Mouse (Mus musculus): ENCODE data around the gene Rpl35a. TPM values are rescaled to one million over a fixed set of nuclear protein-coding genes. Genes with fewer than 3 reads are reported as not detected.

Gene Rpl35a
- polyA plus RNA-seq, 1 experiment from 2014 or later = 1,136 TPM

DNA sequence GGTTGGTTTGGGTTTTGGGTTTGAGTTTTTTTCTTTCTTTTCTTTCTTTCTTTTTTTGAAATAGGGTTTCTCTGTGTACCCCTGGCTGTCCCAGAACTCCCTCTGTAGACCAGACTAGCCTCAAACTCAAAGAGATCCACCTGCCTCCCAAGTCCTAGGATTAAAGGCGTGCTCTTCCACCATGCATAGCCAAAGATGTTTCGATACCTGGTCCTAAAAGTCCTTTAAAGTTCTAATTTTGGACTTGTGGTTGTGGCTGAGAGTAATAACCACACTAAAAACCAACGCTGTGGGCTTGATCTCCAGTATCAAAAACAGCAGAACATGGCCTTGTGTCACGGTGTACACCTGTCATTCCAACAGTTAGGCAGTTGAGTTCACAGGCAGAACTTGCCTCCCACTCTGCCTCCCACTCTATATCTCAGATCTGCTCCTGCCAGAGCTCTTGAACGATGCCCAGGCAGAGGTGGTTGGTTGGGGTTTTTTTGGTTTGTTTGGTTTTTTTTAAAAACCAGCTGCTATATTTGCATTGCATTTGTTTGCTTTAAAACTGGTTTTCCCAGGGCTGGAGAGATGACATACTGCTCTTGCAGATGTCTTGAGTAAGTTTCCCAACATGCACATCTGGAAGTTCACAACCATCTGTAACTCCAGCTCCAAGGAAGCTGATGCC, 38.4 kb upstream of the Rpl35a start:
- no peaks in the 10 kb centered on the region for H3K27me3 ChIP-seq (ENCODE audit: control insufficient read depth, insufficient read depth, low read length)
- ATAC-seq (ENCODE audit: insufficient number of reproducible peaks, insufficient read depth, low FRiP score, low read depth) = no peak
- peaks cover 14% of the 10 kb centered on the region for H3K36me3 ChIP-seq (ENCODE audit: control insufficient read depth, insufficient read depth, low read length)
- no peak overlapping the region for H3K9ac ChIP-seq (replicated peaks; ENCODE audit: low read depth, low read length)
- H3K4me1 ChIP-seq (ENCODE audit: control insufficient read depth, insufficient read depth, low read length) = no peaks in the 10 kb centered on the region
- 75% methylated on average over 5 of the region's 5 CpGs for WGBS
- H3K9me3 ChIP-seq (ENCODE audit: control insufficient read depth, low read depth, low read length) = no peaks in the 10 kb centered on the region
- H3K27ac ChIP-seq (ENCODE audit: low read length) = no peak overlapping the region
- H3K4me2 ChIP-seq (replicated peaks; ENCODE audit: low read depth, low read length) = no peak overlapping the region
- H3K4me3 ChIP-seq (ENCODE audit: low read depth, low read length) = no peak overlapping the region

DNA sequence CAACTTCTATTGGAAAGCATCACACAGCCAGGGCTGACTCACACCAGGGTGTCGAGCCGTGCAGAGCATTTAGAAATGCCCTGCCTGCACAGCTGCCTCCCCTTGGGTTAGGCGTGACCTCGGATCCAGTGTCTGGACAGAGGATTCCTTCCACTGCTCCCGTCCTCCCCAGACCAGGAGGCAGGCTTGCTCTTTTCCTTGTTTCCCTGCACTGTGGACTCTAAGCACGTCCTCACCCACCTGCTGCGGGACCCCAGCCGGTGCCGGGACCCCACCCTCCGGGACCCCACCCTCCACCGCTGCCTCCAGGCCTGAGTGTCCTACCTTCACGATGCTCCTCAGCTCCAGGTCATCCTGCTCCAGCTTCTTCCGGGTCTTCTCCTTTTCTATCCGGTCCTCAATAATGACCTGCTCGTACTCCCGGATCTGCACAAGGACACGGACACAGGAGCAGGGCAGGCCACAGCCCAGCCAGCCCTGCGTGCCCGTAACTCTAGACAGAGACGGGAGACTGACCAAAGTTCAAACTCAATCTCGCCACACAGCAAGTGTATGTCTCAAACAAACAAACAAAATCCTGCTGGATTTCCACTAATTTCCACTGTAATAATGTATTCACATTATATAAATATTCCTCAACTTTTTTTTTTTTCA, 37.0 kb upstream of the Rpl35a start:
- Histone ChIP-seq H3K9me3 (ENCODE audit: control insufficient read depth, low read depth, low read length) (no peaks in the 10 kb centered on the region), H3K36me3 (ENCODE audit: control insufficient read depth, insufficient read depth, low read length) (peaks cover 2% of the 10 kb centered on the region; the same call in 1 of the 2 replicates), H3K4me1 (ENCODE audit: control insufficient read depth, insufficient read depth, low read length) (no peaks in the 10 kb centered on the region), H3K27ac (ENCODE audit: low read length) (no peak overlapping the region), H3K9ac (replicated peaks; ENCODE audit: low read depth, low read length) (no peak overlapping the region), H3K27me3 (ENCODE audit: control insufficient read depth, insufficient read depth, low read length) (no peaks in the 10 kb centered on the region), H3K4me2 (replicated peaks; ENCODE audit: low read depth, low read length) (no peak overlapping the region), H3K4me3 (ENCODE audit: low read depth, low read length) (no peak overlapping the region)
- ATAC-seq (ENCODE audit: insufficient number of reproducible peaks, insufficient read depth, low FRiP score, low read depth) = no peak
- 68% methylated on average over 21 of the region's 21 CpGs for WGBS

- Histone ChIP-seq H3K9ac (replicated peaks; ENCODE audit: low read depth, low read length) (no peak overlapping the region), H3K4me1 (ENCODE audit: control insufficient read depth, insufficient read depth, low read length) (no peaks in the 10 kb centered on the region), H3K4me2 (replicated peaks; ENCODE audit: low read depth, low read length) (no peak overlapping the region), H3K9me3 (ENCODE audit: control insufficient read depth, low read depth, low read length) (no peaks in the 10 kb centered on the region), H3K27me3 (ENCODE audit: control insufficient read depth, insufficient read depth, low read length) (no peaks in the 10 kb centered on the region), H3K36me3 (ENCODE audit: control insufficient read depth, insufficient read depth, low read length) (no peaks in the 10 kb centered on the region), H3K27ac (ENCODE audit: low read length) (no peak overlapping the region), H3K4me3 (ENCODE audit: low read depth, low read length) (no peak overlapping the region)
- WGBS = 77% methylated on average over 3 of the region's 3 CpGs
- no peak for ATAC-seq (ENCODE audit: insufficient number of reproducible peaks, insufficient read depth, low FRiP score, low read depth)
Measured at GRCm38 (mm10) chr16:33021381-33021780, 34.9 kb upstream of the Rpl35a start.

- no peaks in the 10 kb centered on the region for H3K4me1 ChIP-seq (ENCODE audit: control insufficient read depth, insufficient read depth, low read length)
- H3K27ac ChIP-seq (ENCODE audit: low read length) = no peak overlapping the region
- 5% methylated on average over 4 of the region's 4 CpGs for WGBS
- no peaks in the 10 kb centered on the region for H3K27me3 ChIP-seq (ENCODE audit: control insufficient read depth, insufficient read depth, low read length)
- no peaks in the 10 kb centered on the region for H3K36me3 ChIP-seq (ENCODE audit: control insufficient read depth, insufficient read depth, low read length)
- H3K4me2 ChIP-seq (replicated peaks; ENCODE audit: low read depth, low read length) = no peak overlapping the region
- no peaks in the 10 kb centered on the region for H3K9me3 ChIP-seq (ENCODE audit: control insufficient read depth, low read depth, low read length)
- ATAC-seq (ENCODE audit: insufficient number of reproducible peaks, insufficient read depth, low FRiP score, low read depth) = peak; percentile 49; the same call in 1 of the 2 replicates
- H3K4me3 ChIP-seq (ENCODE audit: low read depth, low read length) = no peak overlapping the region
- H3K9ac ChIP-seq (replicated peaks; ENCODE audit: low read depth, low read length) = no peak overlapping the region
Measured at GRCm38 (mm10) chr16:33023750-33024149, 32.5 kb upstream of the Rpl35a start.

GRCm38 (mm10) chr16:33024456-33025104, 31.7 kb upstream of the Rpl35a start:
- Histone ChIP-seq H3K4me2 (replicated peaks; ENCODE audit: low read depth, low read length) (no peak overlapping the region), H3K27me3 (ENCODE audit: control insufficient read depth, insufficient read depth, low read length) (no peaks in the 10 kb centered on the region), H3K36me3 (ENCODE audit: control insufficient read depth, insufficient read depth, low read length) (no peaks in the 10 kb centered on the region), H3K4me3 (ENCODE audit: low read depth, low read length) (no peak overlapping the region), H3K27ac (ENCODE audit: low read length) (no peak overlapping the region), H3K9ac (replicated peaks; ENCODE audit: low read depth, low read length) (no peak overlapping the region), H3K4me1 (ENCODE audit: control insufficient read depth, insufficient read depth, low read length) (no peaks in the 10 kb centered on the region), H3K9me3 (ENCODE audit: control insufficient read depth, low read depth, low read length) (no peaks in the 10 kb centered on the region)
- no peak; the same call in 1 of the 2 replicates for ATAC-seq (ENCODE audit: insufficient number of reproducible peaks, insufficient read depth, low FRiP score, low read depth)
- WGBS = 54% methylated on average over 8 of the region's 8 CpGs

DNA sequence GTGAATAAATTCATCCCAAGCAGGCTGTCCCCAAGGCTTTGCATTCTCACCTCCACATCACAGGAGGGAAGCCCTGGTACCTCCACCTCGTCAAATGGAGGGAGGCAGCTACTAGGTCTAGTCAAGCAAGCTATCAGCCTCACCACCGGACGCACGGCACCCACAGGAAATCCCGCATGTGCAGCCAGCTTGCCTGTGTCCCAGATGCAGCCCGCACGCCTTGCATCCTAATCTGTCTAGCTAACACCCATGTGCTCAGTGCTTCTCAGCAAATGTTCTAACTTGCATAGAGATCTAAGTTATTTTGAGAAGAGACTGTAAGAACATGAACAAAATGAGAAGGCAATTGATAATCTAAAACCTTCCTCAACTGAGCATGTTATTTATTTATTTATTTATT, 29.9 kb upstream of the Rpl35a start:
- H3K4me3 ChIP-seq (ENCODE audit: low read depth, low read length) = no peak overlapping the region
- H3K36me3 ChIP-seq (ENCODE audit: control insufficient read depth, insufficient read depth, low read length) = no peaks in the 10 kb centered on the region
- H3K27ac ChIP-seq (ENCODE audit: low read length) = no peak overlapping the region
- no peaks in the 10 kb centered on the region for H3K9me3 ChIP-seq (ENCODE audit: control insufficient read depth, low read depth, low read length)
- H3K4me1 ChIP-seq (ENCODE audit: control insufficient read depth, insufficient read depth, low read length) = no peaks in the 10 kb centered on the region
- H3K9ac ChIP-seq (replicated peaks; ENCODE audit: low read depth, low read length) = no peak overlapping the region
- no peaks in the 10 kb centered on the region for H3K27me3 ChIP-seq (ENCODE audit: control insufficient read depth, insufficient read depth, low read length)
- no peak overlapping the region for H3K4me2 ChIP-seq (replicated peaks; ENCODE audit: low read depth, low read length)
- ATAC-seq (ENCODE audit: insufficient number of reproducible peaks, insufficient read depth, low FRiP score, low read depth) = no peak
- WGBS = 80% methylated on average over 7 of the region's 7 CpGs

DNA sequence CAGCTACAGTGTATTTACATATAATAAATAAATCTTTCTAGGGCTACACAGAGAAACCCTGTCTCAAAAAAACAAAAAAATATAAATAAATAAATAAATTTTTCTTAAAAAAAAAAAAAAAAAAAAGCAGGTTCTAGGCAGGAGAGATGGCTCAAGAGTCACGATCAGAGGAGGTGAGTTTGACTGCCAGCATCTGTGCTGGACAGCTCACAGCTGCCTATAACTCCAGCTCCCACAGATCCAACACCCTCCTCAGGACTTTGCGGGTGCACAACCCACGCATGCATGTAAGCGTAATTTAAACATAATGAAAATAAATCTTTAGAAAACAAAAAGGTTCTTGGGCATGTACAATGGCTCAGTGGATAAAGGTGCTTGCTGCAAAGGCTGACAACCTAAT, 20.2 kb upstream of the Rpl35a start:
- no peaks in the 10 kb centered on the region for H3K27me3 ChIP-seq (ENCODE audit: control insufficient read depth, insufficient read depth, low read length)
- H3K4me2 ChIP-seq (replicated peaks; ENCODE audit: low read depth, low read length) = no peak overlapping the region
- H3K27ac ChIP-seq (ENCODE audit: low read length) = no peak overlapping the region
- no peak overlapping the region for H3K9ac ChIP-seq (replicated peaks; ENCODE audit: low read depth, low read length)
- H3K36me3 ChIP-seq (ENCODE audit: control insufficient read depth, insufficient read depth, low read length) = no peaks in the 10 kb centered on the region
- 57% methylated on average over 4 of the region's 4 CpGs for WGBS
- no peak overlapping the region for H3K4me3 ChIP-seq (ENCODE audit: low read depth, low read length)
- ATAC-seq (ENCODE audit: insufficient number of reproducible peaks, insufficient read depth, low FRiP score, low read depth) = no peak
- H3K4me1 ChIP-seq (ENCODE audit: control insufficient read depth, insufficient read depth, low read length) = 0 out of 2 replicates have a peak, but pooled peaks cover 3% of the 10 kb centered on the region
- no peaks in the 10 kb centered on the region for H3K9me3 ChIP-seq (ENCODE audit: control insufficient read depth, low read depth, low read length)

DNA sequence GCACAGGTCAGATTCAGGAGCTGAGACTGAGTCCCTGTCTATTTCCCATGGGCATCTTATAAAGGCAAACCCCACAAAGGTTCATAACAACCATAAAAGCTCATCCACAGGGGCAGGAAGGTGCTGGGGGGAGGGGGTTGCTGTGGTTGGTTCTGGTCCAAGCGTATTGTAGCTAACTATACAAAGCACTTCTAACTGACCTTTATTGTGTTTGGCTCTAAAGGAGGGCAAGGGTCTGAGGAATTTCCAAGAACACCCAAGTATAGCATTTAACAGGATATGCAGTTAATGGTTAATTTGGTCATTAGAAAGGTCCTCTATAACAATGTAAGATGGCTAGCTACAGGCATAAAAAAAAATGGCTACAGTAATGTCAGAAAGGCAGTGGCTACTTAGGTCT, 13.6 kb upstream of the Rpl35a start:
- H3K4me2 ChIP-seq (replicated peaks; ENCODE audit: low read depth, low read length) = no peak overlapping the region
- no peak overlapping the region for H3K27ac ChIP-seq (ENCODE audit: low read length)
- no peak overlapping the region for H3K4me3 ChIP-seq (ENCODE audit: low read depth, low read length)
- H3K4me1 ChIP-seq (ENCODE audit: control insufficient read depth, insufficient read depth, low read length) = 0 out of 2 replicates have a peak, but pooled peaks cover 3% of the 10 kb centered on the region
- 90% methylated on average over 1 of the region's 1 CpGs for WGBS
- no peaks in the 10 kb centered on the region for H3K27me3 ChIP-seq (ENCODE audit: control insufficient read depth, insufficient read depth, low read length)
- H3K36me3 ChIP-seq (ENCODE audit: control insufficient read depth, insufficient read depth, low read length) = no peaks in the 10 kb centered on the region
- H3K9ac ChIP-seq (replicated peaks; ENCODE audit: low read depth, low read length) = no peak overlapping the region
- no peak for ATAC-seq (ENCODE audit: insufficient number of reproducible peaks, insufficient read depth, low FRiP score, low read depth)
- H3K9me3 ChIP-seq (ENCODE audit: control insufficient read depth, low read depth, low read length) = no peaks in the 10 kb centered on the region
